Mouse (Mus musculus): ENCODE measurements around the gene Cngb1.

Cngb1 gene

DNA sequence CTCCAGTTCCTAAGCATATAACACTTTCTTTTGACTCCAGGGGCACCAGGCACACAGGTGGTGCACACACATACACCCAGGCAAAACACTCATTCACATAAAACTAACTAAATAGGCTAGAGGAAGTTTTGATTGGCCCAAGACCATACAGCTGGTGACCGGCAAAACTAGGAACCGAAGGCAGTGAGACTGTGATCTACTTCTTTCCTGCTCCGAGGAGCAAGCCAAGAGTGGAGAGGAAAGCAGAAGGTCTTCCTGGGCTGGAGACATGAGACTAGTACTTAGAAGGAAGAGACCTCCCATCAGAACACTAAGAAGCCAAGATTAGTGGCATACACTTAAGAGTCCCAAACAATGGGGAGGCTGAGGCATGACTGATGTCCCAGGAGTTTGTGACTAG, 16.8 kb upstream of the Cngb1 start:
- DNase-seq: no peak

DNA sequence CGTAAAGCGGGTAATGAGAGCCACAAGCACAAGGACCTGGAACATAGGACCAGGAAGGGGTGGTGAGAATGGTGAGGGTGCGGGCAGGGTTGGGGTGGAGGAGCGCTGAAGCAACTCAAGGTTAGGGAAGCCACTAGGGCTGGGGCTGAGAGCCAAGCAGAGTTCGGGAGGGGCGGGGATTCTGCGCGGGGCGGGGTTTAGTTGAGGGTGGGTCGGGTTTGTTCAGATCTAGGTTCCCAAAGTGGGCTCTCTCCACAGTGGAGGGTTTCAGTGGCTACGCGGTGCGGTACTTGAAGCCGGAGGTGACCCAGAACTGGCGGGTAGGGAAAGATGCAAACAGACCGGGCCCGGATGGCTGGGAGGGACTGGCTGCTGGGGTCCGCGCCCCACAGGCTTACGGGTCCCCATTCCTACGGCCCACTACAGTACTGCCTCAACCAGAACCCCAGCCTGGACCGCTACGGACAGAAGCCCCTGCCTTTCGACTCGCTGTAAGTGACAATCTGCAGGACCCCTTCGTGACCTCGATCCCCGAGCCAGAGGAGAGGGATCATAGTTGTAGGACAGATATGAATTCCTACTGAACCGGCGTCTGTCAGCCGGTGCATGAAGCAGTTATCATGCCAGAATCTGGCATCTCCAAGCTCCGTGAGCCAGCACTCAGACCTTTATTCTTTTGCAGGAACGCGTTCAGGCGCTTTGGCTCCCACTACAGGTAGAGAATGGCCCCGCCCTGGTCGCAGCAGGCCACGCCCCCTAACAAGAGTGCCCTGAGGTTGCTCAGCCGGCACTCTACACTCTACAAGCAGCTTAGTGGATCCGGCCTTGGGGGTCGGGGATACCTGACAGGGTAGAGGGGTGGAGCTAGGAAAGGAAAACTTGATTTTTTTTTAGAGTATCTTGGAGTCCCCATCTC, 14.1 kb upstream of the Cngb1 start:
- DNase-seq: peak; percentile 68 to 77

DNA sequence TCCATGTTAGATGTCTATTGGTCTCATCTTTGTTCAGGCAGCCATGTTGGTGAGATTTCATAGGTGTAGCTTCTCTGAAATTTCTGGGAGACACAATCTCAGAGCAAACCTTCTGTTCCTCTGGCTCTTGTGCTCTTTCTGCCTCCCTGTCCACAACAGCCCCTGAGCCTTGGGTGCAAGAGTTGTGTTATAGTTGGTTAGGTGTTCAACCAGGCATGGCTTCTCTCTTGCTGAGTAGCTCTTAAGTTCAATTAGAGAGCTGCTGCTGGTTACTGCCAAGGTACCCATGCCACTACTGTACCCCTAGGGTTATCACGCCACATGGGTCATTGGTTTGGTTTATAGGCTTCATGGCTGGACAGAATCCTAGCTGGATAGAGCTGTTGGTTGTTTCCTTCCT, 9.0 kb upstream of the Cngb1 start:
- DNase-seq: no peak

DNA sequence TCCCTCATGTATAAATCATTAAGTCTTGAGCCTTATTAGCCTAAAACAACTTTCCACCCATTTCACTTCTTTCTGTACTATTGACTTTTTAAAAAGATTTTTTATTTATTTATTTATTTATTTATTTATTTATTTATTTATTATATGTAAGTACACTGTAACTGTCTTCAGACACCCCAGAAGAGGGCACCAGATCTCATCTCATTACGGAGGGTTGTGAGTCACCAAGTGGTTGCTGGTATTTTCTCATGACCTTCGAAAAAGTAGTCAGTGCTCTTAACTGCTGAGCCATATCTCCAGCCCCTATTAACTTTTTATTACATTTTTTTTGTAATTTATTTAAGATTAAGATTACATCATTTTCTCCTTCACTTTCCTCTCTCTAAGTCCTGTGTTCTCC, 8.3 kb upstream of the Cngb1 start:
- no peak for DNase-seq

DNA sequence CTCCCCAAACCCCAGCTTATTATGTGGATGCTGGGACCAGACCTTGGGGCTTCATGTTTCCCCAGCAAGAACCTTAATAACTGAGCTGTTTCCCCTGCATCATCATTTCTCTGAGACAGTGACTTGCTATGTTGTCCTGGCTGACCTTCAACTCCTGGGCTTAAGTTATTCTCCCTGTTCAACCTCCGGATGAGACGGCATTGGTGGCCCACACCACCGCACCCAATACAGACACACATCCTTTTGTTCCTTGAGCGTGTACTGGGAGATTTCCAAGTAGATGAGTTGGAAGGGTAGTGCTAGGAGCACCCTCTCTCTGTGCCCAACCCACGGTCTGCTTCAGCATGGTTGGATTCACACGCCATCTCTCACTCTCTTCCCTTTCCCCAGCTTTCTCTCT, 7.5 kb upstream of the Cngb1 start:
- no peak for DNase-seq

DNA sequence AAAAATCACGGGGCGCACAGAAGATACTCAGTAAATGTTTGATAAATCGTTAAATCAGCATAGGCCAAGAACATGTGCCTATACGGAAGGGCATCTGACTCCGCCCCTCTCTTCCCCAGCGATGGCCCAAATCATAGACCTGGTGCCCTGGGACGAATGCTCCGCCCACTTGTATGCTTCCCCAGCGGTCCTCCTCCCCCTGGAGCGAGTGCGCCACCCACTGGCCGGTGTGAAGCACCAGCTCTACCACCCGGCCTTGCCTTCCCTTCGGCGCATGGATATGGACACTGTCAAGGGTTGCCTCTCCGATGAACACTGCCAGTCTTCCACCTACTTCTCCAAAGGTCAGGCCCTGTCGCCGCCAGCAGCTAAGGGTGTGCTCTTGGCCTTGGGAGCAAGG, 6.5 kb upstream of the Cngb1 start:
- no peak for DNase-seq

DNA sequence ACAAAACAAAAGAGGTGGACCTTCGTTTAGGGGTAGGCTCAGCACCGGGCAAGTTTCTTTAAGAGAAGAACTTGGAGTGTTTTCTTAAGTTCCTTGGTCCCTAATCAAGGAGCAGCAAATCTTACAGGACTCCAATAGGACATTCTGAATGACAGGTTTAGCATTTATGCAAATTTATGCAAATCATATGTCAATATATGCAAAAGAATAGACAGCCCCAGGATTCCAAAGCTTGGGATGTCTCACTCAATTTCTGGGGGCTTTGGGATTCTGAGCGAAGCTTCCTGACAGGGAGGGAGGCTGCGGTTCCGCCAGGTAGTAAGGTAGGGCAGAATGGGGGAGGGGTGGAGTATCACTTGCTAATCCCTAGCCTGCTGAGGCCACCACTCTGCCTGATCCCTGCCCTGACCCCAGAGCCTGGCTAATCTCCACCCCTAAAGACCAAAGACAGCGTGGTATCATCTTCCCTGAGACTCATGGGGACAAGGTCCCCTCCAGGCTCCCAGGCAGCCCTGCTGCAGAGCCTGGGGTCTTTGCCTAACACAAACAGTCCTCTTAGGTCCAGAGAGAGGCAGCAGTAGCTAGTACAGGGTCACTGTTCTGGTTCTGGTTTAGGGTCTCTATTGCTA, 4.1 kb upstream of the Cngb1 start, which contains the start of gene Tepp:
Gene Tepp (plus strand): TSS at position 225 of the 629 bp plus-strand sequence.
- DNase-seq: no peak

DNA sequence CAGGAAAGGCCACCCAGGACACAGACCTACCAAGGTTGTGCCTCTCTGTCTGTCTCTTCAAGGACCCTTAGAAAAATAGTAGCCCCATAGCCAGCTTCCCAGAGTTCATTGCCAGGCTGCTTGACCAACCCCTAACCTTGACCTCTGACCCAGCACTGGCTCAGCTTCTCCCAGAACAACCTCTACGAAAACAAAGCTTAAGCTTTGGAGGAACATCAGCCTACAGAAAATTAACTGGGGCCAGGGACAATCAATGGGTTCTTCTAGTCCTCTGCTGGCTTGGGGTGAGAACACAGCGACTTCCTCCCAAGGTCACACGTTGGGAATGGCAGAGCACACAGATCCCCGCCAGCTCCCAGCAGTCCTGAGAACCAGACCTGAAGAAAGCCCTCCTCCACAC, 859 bp downstream of the Cngb1 start:
- DNase-seq: no peak

DNA sequence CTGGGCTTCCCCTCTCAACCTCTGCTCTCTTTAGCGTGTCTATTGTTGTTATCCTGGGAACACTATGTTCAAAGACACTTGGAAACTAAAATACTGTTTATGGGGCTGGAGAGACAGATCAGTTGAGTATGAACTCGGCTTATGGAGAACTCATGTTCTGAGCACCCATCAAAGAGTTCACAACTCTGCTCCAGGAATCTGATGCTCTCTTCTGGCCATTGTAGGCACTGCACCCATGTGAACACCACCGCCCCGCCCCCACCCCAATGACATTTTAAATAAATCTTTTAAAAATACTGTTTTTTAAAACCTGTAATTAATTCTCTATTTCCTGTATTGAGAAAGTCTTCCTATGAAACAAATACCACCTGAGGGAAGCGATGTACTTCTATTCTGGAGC, 4.0 kb downstream of the Cngb1 start:
- peak; percentile 26 to 69 for DNase-seq

DNA sequence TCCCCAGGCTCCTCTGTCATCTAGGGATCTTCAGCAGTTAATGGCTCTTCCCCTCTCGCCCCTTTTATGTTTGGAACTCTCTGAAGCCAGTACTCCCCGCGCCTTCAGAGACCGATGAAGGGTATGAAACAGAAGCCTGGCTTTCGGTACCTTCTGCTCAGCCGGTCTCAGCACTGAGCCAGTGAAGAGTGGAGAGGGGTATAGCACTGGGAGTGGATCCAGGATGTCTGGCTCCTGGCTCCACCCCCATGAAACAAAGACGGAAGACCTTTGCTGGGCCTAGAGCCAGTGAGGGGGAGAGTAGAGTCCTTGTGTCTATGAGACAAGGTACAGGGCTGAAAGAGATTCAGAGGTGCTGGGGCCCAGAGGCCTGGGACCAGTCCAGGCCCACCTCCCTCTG, 12.5 kb downstream of the Cngb1 start:
- peak; percentile 18 to 28 for DNase-seq

DNA sequence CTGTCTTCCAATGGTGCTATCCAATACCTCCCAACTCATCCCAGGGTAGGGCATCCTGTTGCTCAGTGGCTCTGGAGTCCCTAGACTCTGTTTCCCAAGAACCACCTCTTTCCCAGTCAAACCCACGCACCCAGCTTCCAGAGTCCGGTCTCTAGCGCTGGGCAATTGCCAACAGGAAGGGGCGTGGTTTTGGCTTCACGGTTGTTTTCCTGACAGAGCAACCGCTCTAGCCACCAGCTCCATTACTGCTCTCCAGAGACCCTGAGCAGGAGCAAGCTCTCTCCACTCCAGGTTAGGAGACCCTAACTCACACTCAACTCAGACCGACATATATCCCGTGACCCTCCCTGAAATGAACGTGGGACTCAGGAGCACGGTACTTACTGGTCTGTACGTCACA, 13.2 kb downstream of the Cngb1 start:
- DNase-seq: peak; percentile 54 to 82

DNA sequence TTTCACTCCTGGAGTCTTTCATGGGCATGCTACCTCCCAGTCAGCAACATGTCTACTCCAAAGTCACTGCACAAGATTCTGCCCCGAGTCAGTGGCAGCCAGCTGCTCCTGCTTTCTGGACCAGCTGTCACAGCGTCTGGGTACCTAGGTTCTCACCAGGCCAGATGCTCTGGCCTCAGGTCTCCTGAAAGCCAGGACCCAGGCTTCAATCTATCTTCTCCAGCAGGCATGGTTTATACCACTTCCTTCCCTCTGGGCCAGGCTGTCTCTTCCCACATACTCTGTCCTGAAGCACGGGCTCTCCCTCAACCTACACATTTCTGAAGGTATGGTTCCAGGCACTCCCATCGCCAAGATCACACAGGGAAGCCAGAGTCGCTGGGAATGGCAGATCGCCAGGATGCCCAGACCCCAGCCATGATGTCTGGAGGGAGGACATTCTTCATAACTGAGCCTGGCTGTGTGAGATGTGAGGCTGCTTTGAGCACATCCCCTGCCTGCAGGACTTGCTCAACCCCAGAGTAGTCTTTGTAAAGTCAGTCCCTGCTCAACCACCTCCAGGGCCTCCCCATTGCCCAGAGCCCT, 17.2 kb downstream of the Cngb1 start:
- DNase-seq: peak in 1 of 2 experiments; percentile 30

DNA sequence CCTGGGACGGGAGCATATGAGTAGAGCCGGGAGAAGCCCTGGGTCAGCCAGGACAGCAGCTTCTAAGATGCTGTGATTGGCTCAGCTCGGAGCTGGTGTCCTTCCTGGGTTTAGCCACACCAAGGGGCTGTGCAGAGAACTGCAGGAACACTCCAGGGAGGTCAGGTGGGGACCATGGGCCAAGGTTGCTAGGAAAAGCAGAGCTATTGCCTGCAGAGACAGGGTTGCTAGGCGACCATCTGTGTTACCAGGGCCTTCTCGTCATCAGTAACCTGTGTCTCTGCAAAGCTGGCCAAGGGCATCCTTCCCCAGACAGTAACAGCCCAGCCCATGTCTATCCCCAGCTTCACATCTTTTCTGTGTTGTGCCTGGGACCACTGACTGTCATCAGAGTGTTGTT, 24.9 kb downstream of the Cngb1 start:
- peak; percentile 38 to 41 for DNase-seq

DNA sequence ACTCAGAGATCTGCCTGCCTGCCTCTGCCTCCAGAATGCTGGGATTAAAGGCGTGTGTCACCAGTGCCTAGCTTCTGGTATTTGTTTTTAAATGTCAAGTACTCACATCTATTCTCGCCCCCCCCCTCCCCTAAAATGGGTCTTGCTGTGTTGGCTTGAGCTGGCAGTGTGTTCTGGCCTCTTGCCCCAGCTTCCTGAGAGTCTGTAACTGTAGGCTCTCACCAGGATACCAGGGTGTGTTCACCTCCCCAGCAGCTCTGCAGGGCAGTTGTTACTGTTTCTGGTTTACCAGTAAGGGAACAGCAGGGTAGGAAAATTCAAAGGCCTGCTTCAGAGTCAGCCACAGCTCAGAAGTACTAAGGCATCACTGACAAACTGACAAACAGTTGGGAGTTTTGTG, 33.5 kb downstream of the Cngb1 start:
- peak in 1 of 2 experiments; percentile 34 for DNase-seq

DNA sequence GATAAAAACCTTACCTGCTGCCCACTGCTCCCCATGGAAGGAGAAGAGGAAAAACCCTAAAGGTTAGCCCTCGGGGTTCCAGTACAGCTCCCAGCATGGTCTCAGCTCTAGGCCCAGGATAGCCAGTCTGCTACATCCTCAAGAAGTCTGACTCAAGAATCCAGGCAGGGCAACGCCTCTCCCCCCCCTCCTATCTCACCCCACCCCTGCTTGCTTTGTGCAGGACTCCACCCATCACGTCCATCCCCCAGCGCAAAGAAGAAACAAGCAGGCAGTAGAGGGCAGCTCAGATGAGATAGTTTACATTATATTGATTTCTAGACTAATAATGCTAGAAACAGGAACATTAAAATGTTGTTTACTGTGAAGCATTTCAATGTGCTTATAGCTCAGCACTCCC, 34.5 kb downstream of the Cngb1 start:
- DNase-seq: no peak

DNA sequence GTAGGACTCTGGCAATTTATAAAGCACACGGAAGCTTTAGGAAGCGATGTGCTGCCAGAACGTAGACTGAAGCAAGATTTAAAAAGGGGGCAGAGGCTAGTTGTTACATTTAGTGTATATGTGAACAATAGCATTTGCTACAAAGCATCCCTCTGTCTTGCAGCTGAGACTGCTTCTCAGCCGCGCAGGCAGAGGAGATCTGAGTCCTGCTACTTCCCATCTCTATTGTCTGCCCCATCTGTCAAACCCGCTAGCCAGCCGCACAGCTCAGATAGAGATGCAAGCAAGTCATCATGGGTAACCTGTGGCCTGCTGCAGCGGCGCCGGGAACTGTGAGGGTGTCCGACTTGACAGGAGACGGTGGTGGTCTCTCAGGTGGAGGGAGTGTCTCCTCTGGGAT, 35.9 kb downstream of the Cngb1 start:
- DNase-seq: no peak

DNA sequence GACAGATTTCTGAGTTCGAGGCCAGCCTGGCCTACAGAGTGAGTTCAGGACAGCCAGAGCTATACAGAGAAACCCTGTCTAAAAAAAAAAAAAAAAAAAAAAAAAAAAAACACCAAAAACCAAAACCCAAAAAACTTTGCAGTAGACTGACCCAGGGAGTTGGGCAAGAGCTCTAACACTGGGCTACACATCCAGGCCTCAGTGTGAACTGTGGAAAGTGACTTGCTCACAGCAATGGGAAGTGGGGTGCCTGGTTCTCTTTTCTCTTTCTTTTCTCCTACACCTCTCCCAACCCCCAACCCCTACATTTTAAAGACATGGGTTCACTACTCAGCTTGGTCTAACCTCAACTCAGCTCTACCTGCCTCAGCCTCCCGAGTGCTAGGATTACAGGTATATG, 44.2 kb downstream of the Cngb1 start:
- DNase-seq: no peak

DNA sequence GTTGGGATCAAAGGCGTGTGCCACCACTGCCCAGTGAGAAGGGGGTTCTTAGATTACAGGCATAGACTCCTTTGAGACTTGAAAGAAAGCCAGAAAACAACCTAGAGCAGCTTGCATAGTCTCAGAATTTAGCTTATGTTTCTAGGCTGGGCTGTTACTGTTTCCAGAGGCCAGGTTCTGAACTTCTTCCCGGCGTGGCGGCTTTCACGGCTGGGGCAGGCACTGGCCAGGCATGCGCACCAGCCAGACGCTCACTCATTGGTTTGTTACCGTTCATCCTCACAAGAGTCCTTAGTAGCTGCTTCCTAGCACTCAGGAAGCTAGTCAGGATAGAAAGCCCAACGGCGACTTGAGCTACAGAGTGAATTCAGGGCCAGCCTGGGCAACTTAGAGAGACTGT, 50.8 kb downstream of the Cngb1 start:
- no peak for DNase-seq

DNA sequence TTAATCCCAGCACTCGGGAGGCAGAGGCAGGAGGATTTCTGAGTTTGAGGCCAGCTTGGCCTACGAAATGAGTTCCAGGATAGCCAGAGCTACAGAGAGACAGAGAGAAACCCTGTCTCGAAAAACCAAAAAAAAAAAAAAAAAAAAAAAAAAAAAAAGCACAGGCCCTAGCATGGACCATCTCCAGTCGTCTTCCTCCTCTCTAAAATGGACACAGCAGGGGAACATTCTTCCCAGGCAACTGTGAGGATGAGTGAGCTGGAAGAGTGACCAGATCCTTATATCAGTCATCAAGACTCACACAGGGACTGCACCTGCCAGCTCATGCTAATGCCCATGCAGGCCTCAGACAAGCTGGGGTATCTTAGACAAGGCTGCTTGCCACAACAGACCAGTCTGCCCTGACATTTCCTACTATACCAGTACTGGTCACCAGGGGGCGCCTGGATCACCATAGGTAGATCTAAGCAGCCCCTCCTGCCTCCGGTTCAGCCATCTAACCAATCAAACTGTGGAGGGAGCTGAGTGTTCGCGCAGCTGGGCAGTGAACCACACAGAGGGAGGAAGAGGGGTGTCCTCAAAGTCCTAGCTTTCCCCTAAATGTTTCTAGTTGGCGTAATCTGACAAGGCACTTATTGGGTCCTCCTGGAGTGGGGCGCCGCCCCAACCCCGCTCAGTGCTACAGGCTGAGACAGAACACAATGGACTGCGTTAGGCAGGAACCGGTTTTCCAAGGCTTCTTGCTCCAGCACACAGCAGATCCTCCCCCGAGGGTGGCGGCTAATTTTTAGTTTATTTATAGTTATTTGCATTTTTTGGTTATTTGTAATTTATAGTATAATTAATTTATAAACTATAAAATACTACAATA, 51.6 kb downstream of the Cngb1 start:
- peak; percentile 98 to 99 for DNase-seq

DNA sequence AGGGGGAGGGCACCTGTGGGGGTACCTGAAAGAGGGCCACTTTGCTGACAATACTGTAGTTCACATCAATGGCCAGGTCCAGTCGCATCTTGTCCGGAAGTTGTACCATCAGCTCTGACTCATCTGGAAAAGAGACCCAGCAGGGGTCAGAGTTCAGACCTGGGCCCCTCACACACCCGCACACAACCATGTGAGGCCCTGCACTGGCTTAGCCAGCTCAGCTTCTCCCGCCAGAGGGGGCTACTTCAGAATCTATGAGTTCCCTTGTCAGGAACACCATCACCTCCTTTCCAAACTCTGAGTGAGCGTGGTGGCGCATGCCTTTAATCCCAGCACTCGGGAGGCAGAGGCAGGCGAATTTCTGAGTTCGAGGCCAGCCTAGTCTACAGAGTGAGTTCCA, 54.3 kb downstream of the Cngb1 start:
- no peak for DNase-seq

DNA sequence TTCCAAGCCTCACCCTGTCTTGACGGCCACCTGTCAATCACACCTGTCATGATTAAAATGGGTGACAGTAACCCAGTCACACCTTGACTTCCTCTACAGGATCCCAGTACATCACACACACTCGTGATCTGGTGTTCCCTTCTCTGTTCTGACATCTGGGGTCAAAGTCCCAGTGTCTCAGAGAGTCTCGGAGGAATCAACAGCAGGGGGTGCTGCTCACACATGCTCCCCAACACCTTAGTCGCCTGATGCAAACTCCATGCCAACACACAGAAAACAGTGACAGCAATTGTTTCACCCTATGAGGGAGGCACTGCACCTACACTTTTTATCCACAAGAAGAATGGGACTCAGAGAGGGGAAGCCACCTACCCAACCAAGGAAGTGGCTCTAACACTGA, 56.5 kb downstream of the Cngb1 start:
- no peak for DNase-seq

DNA sequence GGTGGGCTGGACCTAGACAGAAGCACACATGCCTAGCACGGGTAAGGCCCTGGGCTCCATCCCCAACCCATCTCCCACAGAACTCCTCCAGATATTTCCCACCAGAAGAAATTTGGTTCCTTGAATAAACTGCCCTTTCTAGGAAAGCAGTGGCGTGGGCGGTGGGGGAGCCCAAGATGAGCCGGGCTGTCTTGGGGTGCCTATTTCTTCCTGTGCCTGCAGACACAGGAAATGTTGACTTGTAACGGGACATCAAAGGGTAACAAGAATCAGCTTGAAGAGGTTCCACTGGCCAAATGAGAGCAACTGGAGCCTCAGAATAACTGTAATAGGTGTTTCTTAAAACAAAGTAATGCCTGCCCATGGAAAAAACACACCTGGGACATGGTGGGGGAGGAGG, 59.1 kb downstream of the Cngb1 start:
- no peak for DNase-seq

DNA sequence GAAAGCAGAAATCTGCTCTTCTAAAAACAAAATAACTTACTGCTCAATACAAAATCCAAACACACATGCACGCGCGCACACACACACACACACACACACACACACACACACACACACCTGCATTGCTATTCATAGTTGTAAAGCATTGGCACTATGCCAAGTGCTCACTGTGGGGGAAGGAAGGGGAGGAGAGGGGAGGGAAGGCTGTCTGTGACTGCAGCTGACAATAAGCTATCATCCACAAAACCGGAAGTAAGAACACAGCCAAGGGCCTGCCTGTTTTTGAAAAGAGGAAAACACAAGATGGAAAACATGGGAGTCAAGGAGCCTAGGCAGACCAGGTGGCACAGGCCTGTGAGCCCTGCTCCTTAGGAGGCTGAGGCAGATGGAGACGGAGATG, 61.2 kb downstream of the Cngb1 start:
- peak; percentile 63 to 80 for DNase-seq
